Mouse (Mus musculus) spleen, adult 2 months (tissue): ENCODE measurements around the gene Rimkla.

Experiments used
- CTCF ChIP-seq: fragments of 200-500 bp; IDR thresholded peaks from 2 replicates; pipeline ENCODE4 v1.5.1; 2011; ENCODE audit warnings: mild to moderate bottlenecking, inconsistent platforms; ENCODE audit not compliant: insufficient read depth, insufficient read length, insufficient replicate concordance; ENCODE audit errors: extremely low read depth
- POLR2A ChIP-seq: fragments of 200-500 bp; IDR thresholded peaks from 2 replicates; pipeline ENCODE4 v1.6.1; 2011; ENCODE audit warnings: low read depth, low read length, inconsistent platforms

DNA sequence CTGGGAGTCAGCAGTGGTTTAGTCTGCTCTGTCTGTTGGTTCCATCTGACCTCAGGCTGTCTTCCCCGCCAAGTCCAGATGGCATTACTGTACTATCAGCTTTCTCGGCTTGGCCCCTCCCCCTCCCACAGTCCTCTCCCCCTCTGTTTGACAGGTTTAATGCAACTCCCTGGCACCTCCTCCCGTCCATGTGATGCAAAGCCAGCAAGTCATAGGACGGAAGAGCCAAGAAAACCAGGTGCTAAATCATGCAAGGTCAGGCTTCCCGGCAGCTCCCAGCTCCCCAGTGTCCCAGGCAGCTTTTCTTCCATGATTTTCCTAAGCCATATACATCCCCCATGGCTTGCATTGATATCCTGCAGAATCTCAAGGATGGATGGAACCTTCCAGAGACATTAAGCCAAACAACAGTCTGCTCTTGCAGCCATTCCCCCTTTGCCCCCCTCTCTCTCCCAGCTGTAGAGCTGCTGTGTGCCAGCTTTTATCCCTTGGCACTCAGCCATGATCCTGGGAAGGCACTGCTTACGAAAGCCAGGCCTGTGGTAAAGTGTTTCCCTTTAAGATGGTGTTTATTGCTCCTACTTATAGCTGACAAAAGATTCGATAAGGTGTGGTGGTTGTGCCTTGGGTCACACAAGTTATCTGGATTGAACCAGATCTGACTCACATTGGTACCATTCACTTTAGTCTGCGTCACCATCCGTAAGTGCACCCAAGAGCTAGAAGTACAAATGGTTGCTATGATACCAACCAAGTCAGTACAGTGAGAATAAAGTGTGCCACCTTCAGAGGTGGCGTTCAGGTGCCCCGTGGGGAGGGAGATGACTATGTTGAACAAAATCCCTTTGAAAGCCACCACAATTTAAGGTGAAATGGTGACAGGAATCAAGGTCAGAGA is 29.3 kb downstream of the Rimkla start:
- TF ChIP-seq CTCF, result no peak
- TF ChIP-seq POLR2A, result no peak
